Mouse (Mus musculus) hindbrain, embryonic 14.5 days (tissue): ENCODE results near the gene Lrr1. TPM values are rescaled to one million over a fixed set of nuclear protein-coding genes. Genes with fewer than 3 reads are reported as not detected.

ENCODE experiments used
- ATAC-seq: fragments of 200-750 bp; cut with Nextera tagmentation; 2 replicates; pipeline ENCODE4 v1.8.0; 2017; ENCODE audit warnings: moderate number of reproducible peaks, mild to moderate bottlenecking, moderate TSS enrichment, moderate library complexity; ENCODE audit not compliant: low FRiP score
- DNase-seq: peaks from one replicate; pipeline ENCODE4 v3.0.0-alpha.2; 2015; ENCODE audit warnings: low spot score
- H3K27ac ChIP-seq: fragments of 300-500 bp; sonication (generic); 2 replicates; pipeline ENCODE4 v1.5.1; 2014; ENCODE audit warnings: mild to moderate bottlenecking, moderate library complexity
- H3K27me3 ChIP-seq: fragments of 300-500 bp; sonication (generic); 2 replicates; pipeline ENCODE4 v1.6.1; 2014; ENCODE audit warnings: mild to moderate bottlenecking, low read length, mixed read lengths; ENCODE audit not compliant: control insufficient read depth, insufficient read depth
- H3K36me3 ChIP-seq: fragments of 300-500 bp; sonication (generic); replicated peaks from 2 replicates; pipeline ENCODE4 v1.6.1; 2014; ENCODE audit not compliant: control insufficient read depth, insufficient read depth
- H3K4me1 ChIP-seq: fragments of 300-500 bp; sonication (generic); replicated peaks from 2 replicates; pipeline ENCODE4 v1.6.1; 2014; ENCODE audit warnings: antibody characterized with exemption, low read length, mixed read lengths; ENCODE audit not compliant: control insufficient read depth, insufficient read depth
- H3K4me2 ChIP-seq: fragments of 300-500 bp; sonication (generic); replicated peaks from 2 replicates; pipeline ENCODE4 v1.6.1; 2014; ENCODE audit warnings: mild to moderate bottlenecking, moderate library complexity
- H3K4me3 ChIP-seq: fragments of 300-500 bp; sonication (generic); replicated peaks from 2 replicates; pipeline ENCODE4 v1.5.1; 2014; ENCODE audit warnings: mild to moderate bottlenecking, low read length
- H3K9ac ChIP-seq: fragments of 300-500 bp; sonication (generic); 2 replicates; pipeline ENCODE4 v1.6.1; 2014
- H3K9me3 ChIP-seq: fragments of 300-500 bp; sonication (generic); 2 replicates; pipeline ENCODE4 v1.6.1; 2016; ENCODE audit warnings: low read length; ENCODE audit not compliant: control insufficient read depth
- WGBS: fragments of 180-500 bp; shearing (Covaris S2); extraction: QIAGEN DNeasy Blood & Tissue Kit; methylation state at CpG from one replicate; pipeline ENCODE4 v1.1.7; 2014; 5-methylcytosine and 5-hydroxymethylcytosine counted together
- microRNA-seq: library from miRNA; unstranded; fragments of <30 nt; microRNA quantifications from one replicate; pipeline ENCODE4, GENCODE M21; 2016
- polyA plus RNA-seq: library from polyadenylated mRNA; unstranded; fragments of >200 nt; fragmentation: Nextera tagmentation; extraction: Ambion mirVana; gene quantifications from 2 replicates; pipeline ENCODE4 v1.2.1, GENCODE M21; 2014

The Lrr1 gene
- polyA plus RNA-seq, 1 experiment from 2014 or later: 2.2 TPM

- H3K9ac ChIP-seq: peak within 1 kb of the TSS; percentile 43
- no peaks in the 10 kb centered on the region for H3K36me3 ChIP-seq
- no peaks in the 10 kb centered on the region for H3K9me3 ChIP-seq
- H3K27ac ChIP-seq: peak within 1 kb of the TSS; percentile 52
- peak within 1 kb of the TSS; percentile 54 for H3K4me2 ChIP-seq
- WGBS: 0% methylated on average over 37 of the region's 37 CpGs
- ATAC-seq (peak; percentile 96), DNase-seq (peak; percentile 74)
- no peaks in the 10 kb centered on the region for H3K4me1 ChIP-seq
- no peaks in the 10 kb centered on the region for H3K27me3 ChIP-seq
- peak within 1 kb of the TSS; percentile 45 for H3K4me3 ChIP-seq
These were observed 59.3 kb downstream of the Lrr1 start, which contains the start of gene Pole2 for GRCm38 (mm10) chr12:69227776-69228466. Pole2 (minus strand) TSS chr12:69228195.

Small RNA genes within 50 kb of the gene (microRNA-seq; reads per million reads assigned to microRNA genes)
- gene Gm47287: not detected
- 0.48 reads per million for gene Gm47295

Other genes starting within 250 kb of the Lrr1 start
- gene Rps29, start 9.6 kb upstream of the Lrr1 start, polyA plus RNA-seq: 1,041 and 1,286 TPM in 2 replicates
- 362 and 438 TPM in 2 replicates for gene Rpl36al, start 15.3 kb downstream of the Lrr1 start, polyA plus RNA-seq
- gene Mgat2, start 15.3 kb downstream of the Lrr1 start, polyA plus RNA-seq: 41.1 and 45.4 TPM in 2 replicates
- gene Gm49383, start 28.3 kb downstream of the Lrr1 start, polyA plus RNA-seq: 12.7 and 15.3 TPM in 2 replicates
- gene Dnaaf2, start 29.6 kb downstream of the Lrr1 start, polyA plus RNA-seq: 5.7 and 7.0 TPM in 2 replicates
- 10.4 and 12.5 TPM in 2 replicates for gene Gm49384, start 35.5 kb downstream of the Lrr1 start, polyA plus RNA-seq
- 4.2 and 4.5 TPM in 2 replicates for gene Pole2, start 59.4 kb downstream of the Lrr1 start, polyA plus RNA-seq
- 13.7 and 17.2 TPM in 2 replicates for gene Klhdc1, start 72.4 kb downstream of the Lrr1 start, polyA plus RNA-seq
- 286 TPM in 2 replicates for gene Klhdc2, start 127.9 kb downstream of the Lrr1 start, polyA plus RNA-seq
- 77.2 and 80.9 TPM in 2 replicates for gene Nemf, start 188.4 kb downstream of the Lrr1 start, polyA plus RNA-seq
- 34.5 and 36.5 TPM in 2 replicates for gene Arf6, start 203.3 kb downstream of the Lrr1 start, polyA plus RNA-seq
- 1.4 and 1.7 TPM in 2 replicates for gene Gm9887, start 203.6 kb downstream of the Lrr1 start, polyA plus RNA-seq